Mouse (Mus musculus) spleen, postnatal 36 days (tissue): ENCODE results near the gene Tmbim1.
"Not testable (repeated sequence)": the region's sequence is repeated elsewhere in the genome, so short reads cannot be mapped to it uniquely, and the experiment has no call there.

Experiments
- DNase-seq, 2 experiments: peaks; one replicate each; pipeline ENCODE4 v3.0.0; 2022; ENCODE audit warnings: low spot score in 2 of 2, mixed read lengths in 1 of 2

Tmbim1 gene

DNA sequence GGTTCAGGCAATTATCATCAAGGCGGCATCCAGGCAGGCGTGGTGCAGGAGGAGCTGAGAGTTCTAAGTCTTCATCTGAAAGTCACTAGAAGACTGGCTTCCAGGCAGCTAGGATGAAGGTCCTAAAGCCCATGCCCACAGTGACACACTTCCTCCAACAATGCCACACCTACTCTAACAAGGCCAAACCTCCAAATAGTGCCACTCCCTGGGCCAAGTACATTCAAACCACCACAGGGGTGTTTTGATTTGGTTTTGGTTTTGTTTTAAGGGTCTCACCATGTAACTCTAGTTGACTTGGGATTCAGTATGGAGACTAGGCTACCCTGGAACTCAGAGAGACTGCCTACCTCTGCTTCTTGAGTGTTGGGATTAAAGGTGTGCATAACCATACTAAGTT lies at the start of gene Tmbim1:
Gene Tmbim1, minus strand, starts transcription at position 101 of the 400 bp plus-strand sequence.
- no peak for DNase-seq

DNA sequence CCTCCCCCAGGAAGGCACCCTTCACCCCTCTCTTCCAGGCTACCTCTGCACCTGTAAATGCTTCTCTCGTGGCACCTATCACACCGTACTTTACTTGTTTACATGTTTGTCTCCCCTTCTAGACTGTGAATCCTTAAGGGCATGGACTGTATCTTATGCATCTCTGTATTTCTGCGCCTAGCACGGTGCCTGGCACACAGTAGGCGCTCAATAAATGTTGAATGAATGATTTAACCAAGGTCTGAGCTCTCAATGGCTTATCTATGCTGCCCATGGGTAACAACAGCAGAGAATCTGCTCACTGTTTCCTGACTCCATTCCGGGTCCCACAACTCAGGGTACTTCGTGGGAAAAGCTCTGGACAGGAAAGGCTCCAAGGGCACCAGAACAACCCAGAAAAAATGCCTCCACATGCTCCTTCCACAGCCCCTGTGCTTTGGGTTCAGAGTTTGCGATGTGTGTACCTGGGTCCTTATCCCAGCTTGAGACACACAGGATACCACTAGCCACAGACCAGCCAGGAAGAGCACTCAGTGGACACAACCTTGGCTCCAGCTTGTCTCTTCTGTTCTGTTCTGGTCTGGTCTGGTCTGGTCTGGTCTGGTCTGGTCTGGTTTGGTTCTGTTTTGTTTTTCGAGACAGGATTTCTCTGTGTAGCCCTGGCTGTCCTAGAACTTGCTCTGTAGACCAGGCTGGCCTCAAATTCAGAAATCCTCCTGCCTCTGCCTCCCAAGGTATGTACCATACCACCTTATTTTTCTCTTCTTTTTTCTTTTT lies 48.2 kb upstream of the Tmbim1 start:
- no peak for DNase-seq

DNA sequence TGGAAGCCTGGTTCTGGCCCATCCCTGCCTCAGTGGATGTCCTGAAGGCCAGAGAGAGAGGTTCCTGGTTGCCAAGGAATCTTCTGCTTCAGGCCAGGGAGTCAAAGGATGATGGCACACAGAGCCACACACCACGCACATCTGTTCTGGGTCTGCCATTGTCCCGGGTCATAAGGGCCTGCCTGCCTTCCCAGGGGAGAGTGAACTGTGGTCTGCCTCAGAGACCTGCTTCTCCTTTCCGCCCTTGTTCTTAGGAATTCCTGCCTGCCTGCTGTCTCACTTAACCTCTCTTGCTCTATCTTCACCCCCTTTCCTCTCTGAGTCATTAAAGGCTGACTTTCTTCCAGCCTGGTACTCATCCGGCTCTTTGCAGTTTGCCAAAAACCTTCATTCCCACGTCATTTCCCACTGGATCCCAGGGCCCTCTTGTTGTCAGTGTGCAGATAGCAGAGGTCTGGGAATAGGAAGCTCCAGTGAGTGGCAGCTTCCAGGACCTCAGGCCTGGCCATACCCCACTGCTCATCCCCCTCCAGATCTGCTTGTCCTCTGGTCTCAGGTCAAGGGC lies 47.2 kb upstream of the Tmbim1 start:
- no peak for DNase-seq

GRCm38 (mm10) chr1:74351185-74351769 lies 45.9 kb upstream of the Tmbim1 start:
- no peak for DNase-seq

DNA sequence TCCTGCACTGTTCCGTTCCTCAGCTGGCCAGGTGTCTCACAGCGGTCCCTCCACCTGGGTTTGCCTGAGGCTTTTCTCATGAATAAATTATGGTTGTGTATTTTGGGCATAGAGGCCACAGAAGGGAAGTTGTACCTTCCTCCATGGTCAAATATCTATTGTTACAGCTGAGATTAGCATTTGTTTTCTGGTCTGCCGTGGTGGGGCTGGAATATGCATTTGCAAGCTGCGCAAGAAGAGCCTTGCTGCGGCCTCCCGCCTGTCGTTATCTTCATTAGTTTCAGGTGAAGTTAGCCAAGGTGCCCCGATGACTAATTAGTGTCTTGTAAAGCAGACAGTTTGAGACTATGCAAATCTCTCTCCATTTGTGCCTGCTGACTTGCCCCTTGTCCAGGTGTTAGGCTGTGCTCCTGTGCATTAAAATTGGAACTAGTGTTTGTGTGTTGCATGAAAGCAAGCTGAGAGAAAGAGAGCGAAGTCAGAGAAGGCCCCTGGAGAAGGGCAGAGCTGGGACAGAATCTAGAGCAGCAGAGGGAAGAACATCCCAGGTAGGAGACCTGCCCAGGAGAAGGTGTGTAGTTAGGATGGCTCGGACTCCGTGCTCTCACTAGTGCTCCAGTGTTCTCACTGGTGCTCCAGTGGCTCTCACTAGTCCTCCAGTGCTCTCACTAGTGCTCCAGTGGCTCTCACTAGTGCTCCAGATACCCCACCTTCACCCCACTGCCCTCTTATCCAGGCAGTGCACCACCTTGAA lies 38.9 kb upstream of the Tmbim1 start:
- no peak for DNase-seq

GRCm38 (mm10) chr1:74343161-74343560 lies 37.7 kb upstream of the Tmbim1 start:
- no peak for DNase-seq

- DNase-seq = no peak
Observed at GRCm38 (mm10) chr1:74342308-74342707, 36.9 kb upstream of the Tmbim1 start.

DNA sequence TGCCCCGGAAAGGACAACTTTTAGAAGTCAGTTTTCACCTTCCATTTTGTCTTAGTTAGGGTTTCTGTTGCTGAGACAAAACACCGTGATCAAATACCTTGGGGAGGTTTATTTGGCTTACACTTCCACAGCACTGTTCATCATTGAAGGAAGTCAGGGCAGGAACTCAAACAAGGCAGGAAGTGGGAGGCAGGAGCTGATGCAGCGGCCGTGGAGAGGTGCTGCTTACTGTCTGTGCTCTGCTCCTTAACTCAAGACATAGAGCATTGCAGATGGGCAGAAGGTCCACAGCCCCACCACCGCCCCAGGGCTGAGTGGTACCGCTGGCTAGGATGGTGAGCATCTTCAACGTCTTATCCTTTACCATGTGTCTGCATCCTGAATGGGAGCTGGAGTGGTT lies 36.5 kb upstream of the Tmbim1 start:
- DNase-seq = no peak

DNA sequence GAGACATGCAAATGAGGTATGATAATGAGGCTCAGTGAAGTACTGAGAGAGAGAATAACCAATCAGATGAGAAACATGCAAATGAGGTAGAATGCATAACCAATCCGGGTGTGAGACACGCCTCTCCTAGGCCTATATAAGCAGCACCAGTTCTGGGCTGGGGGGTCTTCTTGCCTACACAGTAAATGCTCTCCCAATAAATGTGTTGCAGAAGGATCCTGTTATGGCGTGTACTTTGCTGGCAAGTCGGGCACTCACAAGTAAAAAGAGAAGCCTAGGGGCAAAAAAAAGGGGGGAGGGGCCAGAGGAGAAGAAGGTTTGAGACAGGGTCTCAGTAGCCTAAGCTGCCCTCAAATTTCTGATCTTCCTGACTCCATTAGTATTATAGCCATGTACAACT lies 35.6 kb upstream of the Tmbim1 start:
- not testable (repeated sequence) for DNase-seq

GRCm38 (mm10) chr1:74340361-74340764 lies 34.9 kb upstream of the Tmbim1 start:
- no peak for DNase-seq

GRCm38 (mm10) chr1:74339917-74340316 lies 34.5 kb upstream of the Tmbim1 start:
- no peak for DNase-seq

- DNase-seq = no peak
Observed at GRCm38 (mm10) chr1:74338626-74339025, 33.2 kb upstream of the Tmbim1 start.

DNA sequence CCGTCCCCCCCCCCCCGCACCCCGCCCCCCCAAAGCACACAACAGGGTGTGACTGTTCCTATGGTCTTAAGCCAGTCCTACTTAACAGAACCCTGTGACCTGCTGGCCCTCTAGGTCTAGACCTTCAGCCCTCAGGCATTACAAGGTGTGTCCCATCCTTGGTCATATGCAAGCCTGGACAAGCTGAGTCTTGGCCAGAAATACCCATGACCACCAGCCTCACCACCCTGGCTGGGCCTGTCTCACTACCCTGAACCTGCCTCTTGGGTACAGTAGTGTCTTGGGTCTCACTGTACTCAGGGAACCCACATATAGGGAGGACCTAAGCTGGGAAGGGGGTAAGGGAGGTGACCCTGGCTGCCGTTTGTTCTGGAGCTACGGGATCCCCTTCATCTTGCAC lies 32.6 kb upstream of the Tmbim1 start:
- DNase-seq = no peak

DNA sequence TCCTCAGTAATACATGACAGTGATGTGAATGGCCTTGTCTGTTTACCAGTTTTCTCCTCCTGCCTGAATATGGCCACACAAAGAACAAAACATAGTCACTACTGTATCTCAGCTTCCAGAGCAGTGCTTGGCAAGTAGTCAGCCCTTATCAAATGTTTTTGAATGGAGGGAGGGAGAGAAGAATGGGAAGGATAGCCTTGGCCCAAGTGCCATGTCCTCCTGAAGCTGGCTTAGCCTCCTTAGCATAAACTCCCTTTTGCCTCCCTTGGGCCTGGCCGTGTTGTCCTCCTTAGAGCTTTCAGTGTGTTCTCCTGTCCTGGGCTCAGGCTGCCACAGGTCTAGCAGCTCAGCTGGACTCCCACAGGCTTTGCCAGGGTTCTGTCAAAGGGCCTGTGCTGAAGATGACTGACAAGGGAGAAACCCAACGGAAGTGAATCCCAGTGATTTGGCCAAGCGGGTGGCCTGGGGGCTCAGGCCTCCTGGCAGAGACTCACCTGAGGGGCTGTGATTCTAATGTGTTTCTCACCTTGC lies 31.9 kb upstream of the Tmbim1 start:
- DNase-seq = no peak

DNA sequence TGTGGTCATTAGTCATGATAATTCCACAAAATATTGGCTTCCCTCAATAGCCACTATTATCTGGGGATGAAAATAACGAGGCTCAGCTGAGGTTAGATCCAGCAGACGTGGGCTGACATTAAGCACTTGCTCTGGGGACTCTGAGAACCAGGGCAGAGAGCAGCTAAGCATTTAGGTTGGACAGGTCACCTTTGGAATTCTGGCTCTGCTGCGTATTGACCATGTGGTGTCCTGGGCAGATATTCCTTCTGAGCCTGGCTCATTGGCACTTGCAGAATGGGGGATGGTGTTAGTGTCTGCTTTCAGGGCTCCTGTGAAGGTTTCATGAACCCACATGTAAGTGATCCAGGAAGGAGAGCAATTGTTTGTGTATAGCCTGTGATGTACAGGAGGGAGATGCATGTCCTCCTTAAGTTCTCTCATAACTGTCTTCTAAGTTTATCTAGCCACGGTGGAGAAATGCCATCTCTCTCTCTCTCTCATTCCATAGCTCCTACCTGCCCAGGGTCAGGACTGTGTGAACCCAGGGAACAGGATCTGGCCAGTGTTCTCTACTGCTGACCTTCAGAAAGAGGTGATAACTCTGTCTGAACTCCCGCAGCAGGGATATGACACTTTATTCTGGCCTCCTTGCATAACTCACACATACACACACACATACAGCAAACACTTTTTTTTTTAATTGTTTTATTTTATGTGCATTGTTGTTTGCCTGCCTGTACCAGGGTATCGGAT lies 30.2 kb upstream of the Tmbim1 start:
- no peak for DNase-seq

- DNase-seq = no peak
Observed at GRCm38 (mm10) chr1:74335033-74335432, 29.6 kb upstream of the Tmbim1 start.

- no peak for DNase-seq
Observed at GRCm38 (mm10) chr1:74334607-74335006, 29.2 kb upstream of the Tmbim1 start.

DNA sequence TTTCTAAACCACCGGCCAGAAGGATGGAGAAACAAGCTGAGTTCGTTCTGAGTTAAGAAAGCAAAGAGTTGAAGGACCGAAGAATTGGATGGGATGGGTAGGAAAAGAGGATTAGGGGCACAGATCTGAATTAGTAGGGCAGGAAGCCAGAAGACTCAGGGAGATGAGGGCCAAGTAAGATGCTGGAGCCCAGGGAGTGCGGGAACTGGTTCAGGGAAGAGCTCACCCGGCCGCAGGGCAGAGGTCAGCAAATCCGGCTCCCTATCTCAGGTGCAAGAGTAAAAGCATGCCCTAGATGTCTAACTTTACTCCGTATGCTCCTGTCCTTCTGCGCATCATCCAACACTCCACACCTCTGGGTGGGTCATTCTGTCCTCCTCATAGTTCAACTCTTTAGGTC lies 27.5 kb upstream of the Tmbim1 start:
- DNase-seq = no peak

- DNase-seq = peak; percentile 93
Observed at GRCm38 (mm10) chr1:74332241-74332763, 26.9 kb upstream of the Tmbim1 start.

- no peak for DNase-seq
Observed at GRCm38 (mm10) chr1:74331046-74331681, 25.7 kb upstream of the Tmbim1 start.
